Mouse (Mus musculus) liver, postnatal 0 days (tissue): ENCODE measurements at regions not wholly inside any gene's neighbourhood (a gene's known extent, or its start where the extent isn't known, plus 50 kb on each side); places are given as distances from the start of the nearest gene placed in this dataset.

Source experiments
- CTCF ChIP-seq: sonication (generic); IDR thresholded peaks from 2 replicates; pipeline ENCODE4 v1.5.1; 2016; ENCODE audit warnings: antibody characterized with exemption, low read depth
- EP300 ChIP-seq: IDR thresholded peaks from 2 replicates; pipeline ENCODE4 v1.6.1; 2016; ENCODE audit warnings: antibody characterized with exemption, low read depth, mild to moderate bottlenecking

DNA sequence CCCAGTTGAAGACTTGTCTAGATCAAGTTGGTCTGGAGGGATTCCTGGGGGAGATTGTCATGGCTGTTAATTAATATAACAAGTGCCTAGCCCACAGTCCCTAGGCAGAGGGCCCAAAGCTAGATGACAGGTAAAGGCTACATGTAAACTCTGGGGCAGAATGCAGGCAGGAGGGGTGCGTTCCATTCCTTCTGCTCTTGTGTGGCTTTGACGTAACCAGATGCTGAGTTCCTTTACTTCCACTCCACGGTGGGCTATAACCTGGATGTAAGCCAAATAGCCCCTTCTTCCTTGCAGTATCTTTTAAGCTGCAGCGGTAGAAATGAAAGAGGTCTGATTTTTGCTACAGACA, 185.3 kb upstream of the Nckap5 start:
- TF ChIP-seq CTCF (no peak), EP300 (no peak)
